Mouse (Mus musculus): ENCODE measurements around the gene Rbms3. TPM values are rescaled to one million over a fixed set of nuclear protein-coding genes. Genes with fewer than 3 reads are reported as not detected.

Rbms3 gene
- polyA plus RNA-seq, 1 experiment = 2.3 TPM

- WGBS = 75% methylated on average over 7 of the region's 7 CpGs
Measured at GRCm38 (mm10) chr9:117144057-117144723, 485.5 kb downstream of the Rbms3 start.

GRCm38 (mm10) chr9:117139971-117140370 is 489.7 kb downstream of the Rbms3 start:
- WGBS = 93% methylated on average over 3 of the region's 3 CpGs
- DNase-seq (ENCODE audit: low read depth, low spot score) = no peak

More at GRCm38 (mm10) chr9:117144057-117144723, 485.5 kb downstream of the Rbms3 start:
- no peak for DNase-seq (ENCODE audit: low read depth, low spot score)

GRCm38 (mm10) chr9:117136410-117136809 is 493.3 kb downstream of the Rbms3 start:
- 58% methylated on average over 5 of the region's 5 CpGs for WGBS
- no peak for DNase-seq (ENCODE audit: low read depth, low spot score)

- DNase-seq (ENCODE audit: low read depth, low spot score) = no peak
- WGBS = 33% methylated on average over 2 of the region's 2 CpGs
Measured at GRCm38 (mm10) chr9:117134043-117134442, 495.7 kb downstream of the Rbms3 start.

- WGBS = 70% methylated on average over 8 of the region's 8 CpGs
- DNase-seq (ENCODE audit: low read depth, low spot score) = no peak
Measured at GRCm38 (mm10) chr9:117126816-117127215, 502.9 kb downstream of the Rbms3 start.

GRCm38 (mm10) chr9:117125844-117126243 is 503.9 kb downstream of the Rbms3 start:
- DNase-seq (ENCODE audit: low read depth, low spot score) = no peak
- WGBS = 53% methylated on average over 6 of the region's 6 CpGs

GRCm38 (mm10) chr9:117121572-117121971 is 508.1 kb downstream of the Rbms3 start:
- DNase-seq (ENCODE audit: low read depth, low spot score) = no peak
- WGBS = 60% methylated on average over 6 of the region's 6 CpGs

GRCm38 (mm10) chr9:117117181-117117729 is 512.5 kb downstream of the Rbms3 start:
- DNase-seq (ENCODE audit: low read depth, low spot score) = no peak
- 79% methylated on average over 10 of the region's 10 CpGs for WGBS

- 78% methylated on average over 2 of the region's 2 CpGs for WGBS
- no peak for DNase-seq (ENCODE audit: low read depth, low spot score)
Measured at GRCm38 (mm10) chr9:117115609-117116008, 514.1 kb downstream of the Rbms3 start.

GRCm38 (mm10) chr9:117113592-117113991 is 516.1 kb downstream of the Rbms3 start:
- 67% methylated on average over 2 of the region's 2 CpGs for WGBS
- DNase-seq (ENCODE audit: low read depth, low spot score) = no peak

- WGBS = 88% methylated on average over 4 of the region's 4 CpGs
- no peak for DNase-seq (ENCODE audit: low read depth, low spot score)
Measured at GRCm38 (mm10) chr9:117107926-117108325, 521.8 kb downstream of the Rbms3 start.

- WGBS = 82% methylated on average over 19 of the region's 19 CpGs
- DNase-seq (ENCODE audit: low read depth, low spot score) = no peak
Measured at GRCm38 (mm10) chr9:117102198-117102930, 527.3 kb downstream of the Rbms3 start.

GRCm38 (mm10) chr9:117100181-117100580 is 529.5 kb downstream of the Rbms3 start:
- DNase-seq (ENCODE audit: low read depth, low spot score) = no peak
- 94% methylated on average over 5 of the region's 5 CpGs for WGBS

GRCm38 (mm10) chr9:117093551-117093950 is 536.2 kb downstream of the Rbms3 start:
- 89% methylated on average over 6 of the region's 6 CpGs for WGBS
- no peak for DNase-seq (ENCODE audit: low read depth, low spot score)

- DNase-seq (ENCODE audit: low read depth, low spot score) = no peak
- WGBS = 81% methylated on average over 8 of the region's 8 CpGs
Measured at GRCm38 (mm10) chr9:117092177-117092555, 537.5 kb downstream of the Rbms3 start.

- 78% methylated on average over 9 of the region's 9 CpGs for WGBS
- no peak for DNase-seq (ENCODE audit: low read depth, low spot score)
Measured at GRCm38 (mm10) chr9:117091253-117092176, 538.2 kb downstream of the Rbms3 start.

- no peak for DNase-seq (ENCODE audit: low read depth, low spot score)
- WGBS = 90% methylated on average over 12 of the region's 12 CpGs
Measured at GRCm38 (mm10) chr9:117089409-117090147, 540.1 kb downstream of the Rbms3 start.

GRCm38 (mm10) chr9:117088309-117088708 is 541.4 kb downstream of the Rbms3 start:
- no peak for DNase-seq (ENCODE audit: low read depth, low spot score)
- 93% methylated on average over 6 of the region's 6 CpGs for WGBS

GRCm38 (mm10) chr9:117085706-117086105 is 544.0 kb downstream of the Rbms3 start:
- DNase-seq (ENCODE audit: low read depth, low spot score) = no peak
- 89% methylated on average over 9 of the region's 9 CpGs for WGBS

All from large intestine, adult 2 months (tissue).